Mouse (Mus musculus) urinary bladder, postnatal 4 days (tissue): Measurements from ENCODE around the gene Casd1.

Experiments
- DNase-seq, 2 experiments: peaks; one replicate each; pipeline ENCODE4 v3.0.0; 2021 to 2022; ENCODE audit warnings: low spot score in 2 of 2

The Casd1 gene

DNA sequence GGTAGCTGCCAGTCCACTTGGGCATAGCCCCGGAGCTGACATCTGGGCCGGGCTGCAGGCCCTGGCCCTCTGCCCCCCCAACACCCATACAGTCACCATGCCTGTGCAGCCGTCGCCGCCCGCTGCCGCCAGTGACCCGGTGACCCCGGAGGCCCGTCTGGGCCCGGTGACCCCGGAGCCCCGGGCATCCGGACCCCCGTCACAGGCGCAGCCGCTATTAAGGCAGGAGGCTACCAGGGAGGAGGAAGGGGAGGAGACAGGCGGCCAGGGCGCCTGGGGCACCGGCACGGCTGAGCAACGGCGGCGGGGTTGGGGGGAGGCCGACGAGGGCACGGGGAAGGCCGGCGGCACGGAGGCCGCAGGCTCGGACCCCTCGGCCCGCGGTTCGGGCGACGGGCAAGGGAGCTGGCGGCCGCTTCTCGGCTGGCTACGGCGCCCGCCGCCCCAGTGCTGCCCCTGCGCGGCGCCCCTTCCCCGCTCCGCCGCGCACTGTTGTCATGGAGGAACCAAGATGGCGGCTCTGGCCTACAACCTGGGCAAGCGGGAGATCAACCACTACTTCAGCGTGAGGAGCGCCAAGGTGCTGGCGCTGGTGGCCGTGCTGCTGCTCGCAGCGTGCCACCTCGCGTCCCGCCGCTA is at the start of gene Casd1:
Gene Casd1 (plus strand): TSS at position 182 of the 639 bp plus-strand sequence.
- DNase-seq: peak; percentile 61 to 68

DNA sequence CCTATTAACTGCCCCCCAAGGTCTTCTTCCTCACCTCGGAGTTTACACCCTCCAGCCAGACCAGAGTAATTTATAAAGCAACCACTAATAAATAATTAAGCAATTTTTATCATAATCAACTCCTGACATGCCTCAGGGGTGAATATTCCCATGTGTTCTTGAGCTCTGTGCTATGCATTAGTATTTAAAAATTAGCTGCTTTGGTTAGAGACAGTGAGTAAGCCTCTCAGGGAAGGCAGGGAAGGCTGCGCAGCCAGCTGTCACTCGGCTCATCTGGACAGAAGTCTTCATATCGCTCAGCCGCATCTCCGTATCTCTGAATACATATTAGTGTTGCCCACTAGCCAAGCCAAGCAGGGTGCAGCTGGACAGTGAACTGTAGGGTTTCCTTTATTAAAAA is 45.3 kb upstream of the Casd1 start:
- DNase-seq: no peak

DNA sequence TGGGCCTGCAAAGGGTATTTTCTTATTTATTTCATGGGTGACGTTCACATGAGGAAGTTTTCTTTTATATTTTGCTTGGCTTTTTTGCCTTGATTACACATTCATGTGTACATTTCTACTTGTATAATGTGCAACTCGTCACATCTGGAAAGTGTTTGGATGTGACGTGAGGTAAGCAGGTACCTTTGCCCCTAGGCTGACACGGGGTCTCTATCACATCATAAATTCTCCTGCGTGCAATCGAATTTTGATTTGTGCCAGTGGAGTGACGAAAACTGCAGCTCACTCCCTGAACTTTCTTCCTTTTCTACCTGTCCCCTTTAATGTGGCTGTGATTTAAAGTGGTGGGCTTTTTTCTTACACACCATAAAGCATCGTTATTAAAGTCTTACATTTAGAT is 43.6 kb upstream of the Casd1 start:
- no peak for DNase-seq

DNA sequence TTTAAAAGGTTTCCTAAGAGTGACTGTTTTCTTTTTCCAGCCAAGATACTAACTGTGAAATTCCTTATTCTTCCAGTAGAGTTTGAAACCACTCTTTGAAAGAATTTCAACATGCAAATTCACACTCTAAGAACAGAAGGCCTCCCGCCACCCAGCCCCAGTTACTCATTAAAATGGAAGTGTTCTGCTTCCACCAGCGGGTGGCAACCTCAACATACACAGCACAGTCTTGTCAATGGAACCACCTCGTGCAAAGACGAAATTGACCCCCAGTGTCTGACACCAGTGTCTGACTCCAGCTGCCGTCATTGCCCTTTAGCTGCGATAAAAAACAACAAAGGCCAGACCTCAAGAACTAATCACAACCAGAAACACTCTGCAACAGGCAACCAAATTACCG is 43.0 kb upstream of the Casd1 start:
- DNase-seq: peak in 1 of 2 experiments; percentile 67

DNA sequence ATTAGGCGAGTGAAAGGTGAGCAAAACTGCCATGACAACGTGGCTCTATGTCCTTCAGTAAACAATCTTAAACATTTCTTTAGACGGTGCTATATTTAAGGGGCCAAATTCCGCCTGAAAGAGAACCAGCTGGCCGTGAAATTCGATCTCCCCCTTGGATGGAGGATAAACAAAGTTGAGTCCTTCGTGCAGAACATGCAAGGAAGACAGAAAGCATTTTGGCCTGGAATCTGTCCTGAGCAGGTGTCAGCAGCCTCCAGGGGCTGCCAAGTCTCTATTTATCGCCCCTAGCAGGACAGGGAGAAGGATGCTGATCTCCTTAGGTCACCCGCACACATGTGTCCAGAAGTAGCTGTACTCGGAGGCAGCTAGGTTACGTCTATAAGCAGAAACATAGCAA is 39.5 kb upstream of the Casd1 start:
- DNase-seq: no peak

DNA sequence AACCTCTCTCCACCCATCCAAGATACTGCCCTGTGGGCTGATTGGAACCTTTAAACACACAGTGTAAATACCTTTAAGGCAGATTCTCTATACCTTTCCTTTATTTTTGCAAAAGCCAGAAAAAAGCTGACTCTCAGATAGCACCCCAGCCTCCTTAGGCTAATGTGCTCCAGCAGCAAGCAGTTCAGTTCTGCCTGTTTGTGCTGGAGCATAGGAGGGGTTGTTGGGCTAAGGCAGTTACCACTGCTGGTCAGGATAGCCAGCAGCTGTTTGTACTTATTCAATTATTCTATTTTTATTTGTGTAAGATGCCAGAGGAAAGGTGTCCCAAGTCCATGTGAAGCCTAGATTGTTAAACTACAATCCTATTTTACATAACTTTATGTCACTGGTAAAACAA is 39.0 kb upstream of the Casd1 start:
- no peak for DNase-seq

DNA sequence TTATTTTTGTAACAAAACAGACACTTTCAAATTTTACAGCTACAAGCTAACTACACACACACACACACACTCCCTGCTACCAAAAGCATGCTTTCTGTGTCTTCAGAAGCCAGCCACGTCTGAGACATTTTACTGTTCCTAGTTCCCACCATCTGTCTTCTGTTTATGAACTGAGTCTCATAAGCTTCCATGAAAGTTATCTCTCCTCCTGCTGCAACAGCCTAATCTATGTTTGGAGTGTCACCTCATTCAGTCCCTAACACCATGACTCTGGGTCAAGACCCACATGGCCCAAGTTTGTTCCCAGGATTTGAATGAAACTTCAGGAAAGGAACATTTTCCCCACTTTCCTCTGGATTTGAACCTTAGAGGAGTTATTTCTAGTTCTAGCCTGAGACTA is 38.2 kb upstream of the Casd1 start:
- no peak for DNase-seq

DNA sequence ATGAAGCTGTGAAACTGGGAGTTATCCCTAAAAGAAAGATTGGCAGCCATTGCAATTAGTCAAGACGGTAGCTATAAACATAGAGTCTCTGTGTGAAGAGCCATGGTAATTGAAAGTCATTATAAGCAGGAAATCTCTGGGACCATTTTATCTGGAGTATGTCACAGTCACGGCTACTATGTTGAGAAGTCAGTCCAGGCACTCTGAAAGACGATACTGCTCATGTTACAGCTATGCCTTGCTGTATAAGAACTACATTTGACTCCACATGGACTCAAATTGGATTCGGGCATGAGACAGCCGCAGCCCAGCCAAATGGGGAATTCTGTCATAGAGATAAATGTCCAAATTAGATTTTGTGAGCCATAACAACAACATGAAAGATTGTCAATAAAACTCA is 37.2 kb upstream of the Casd1 start:
- DNase-seq: no peak

DNA sequence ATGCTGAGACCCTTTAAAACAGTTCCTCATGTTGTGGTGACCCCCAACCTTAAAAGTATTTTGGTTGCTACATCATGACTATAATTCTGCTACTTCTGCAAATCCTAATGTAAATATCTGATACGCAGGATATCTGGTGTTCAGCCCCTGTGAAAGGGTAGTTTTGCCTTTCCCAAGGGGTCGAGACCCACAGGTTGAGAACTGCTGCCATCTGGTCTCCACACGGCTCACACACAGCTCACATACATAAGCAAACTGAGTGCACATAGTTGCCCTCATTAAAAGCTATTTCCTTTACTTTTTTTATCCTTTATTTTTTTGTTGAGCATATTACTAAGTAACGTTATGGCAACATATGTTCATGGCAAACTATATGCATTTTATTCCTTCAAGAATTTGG is 30.2 kb upstream of the Casd1 start:
- no peak for DNase-seq

DNA sequence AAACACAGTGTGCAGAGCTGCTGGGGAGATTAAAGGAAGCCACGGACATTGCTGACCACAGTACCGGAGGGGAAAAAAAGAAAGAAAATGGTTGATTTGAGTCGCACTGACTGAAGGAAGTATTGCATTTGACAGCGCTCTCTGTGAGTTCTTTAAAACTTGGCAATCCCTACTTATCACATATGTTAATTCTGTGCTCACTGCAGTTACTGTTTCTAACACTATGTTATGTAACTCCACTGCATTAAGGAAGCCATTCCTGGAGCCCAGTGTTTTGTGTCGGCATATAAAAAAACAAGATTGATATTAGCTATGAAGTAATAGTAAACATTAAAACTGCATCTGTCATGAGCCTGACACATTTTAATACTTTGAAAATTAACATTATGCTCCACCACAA is 22.9 kb upstream of the Casd1 start:
- DNase-seq: no peak

DNA sequence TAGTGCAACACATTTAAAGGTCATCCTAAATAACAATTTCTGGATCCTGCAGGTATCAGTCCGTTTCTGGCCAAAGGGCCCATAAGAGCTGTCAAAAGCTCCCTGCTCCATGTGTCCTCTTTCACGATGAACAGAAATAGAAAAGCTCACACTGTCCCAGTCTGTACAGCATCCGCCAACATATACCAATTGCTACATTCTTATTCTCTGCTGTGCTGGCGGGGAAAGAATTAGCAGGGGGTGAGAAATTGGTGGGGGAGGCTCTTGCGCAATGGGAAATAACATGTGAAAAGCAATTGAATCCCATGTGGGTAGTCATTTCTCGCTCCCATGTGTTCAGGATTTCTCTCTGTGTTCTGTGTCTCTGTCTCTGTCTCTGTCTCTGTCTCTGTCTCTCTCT is 22.3 kb upstream of the Casd1 start:
- no peak for DNase-seq

DNA sequence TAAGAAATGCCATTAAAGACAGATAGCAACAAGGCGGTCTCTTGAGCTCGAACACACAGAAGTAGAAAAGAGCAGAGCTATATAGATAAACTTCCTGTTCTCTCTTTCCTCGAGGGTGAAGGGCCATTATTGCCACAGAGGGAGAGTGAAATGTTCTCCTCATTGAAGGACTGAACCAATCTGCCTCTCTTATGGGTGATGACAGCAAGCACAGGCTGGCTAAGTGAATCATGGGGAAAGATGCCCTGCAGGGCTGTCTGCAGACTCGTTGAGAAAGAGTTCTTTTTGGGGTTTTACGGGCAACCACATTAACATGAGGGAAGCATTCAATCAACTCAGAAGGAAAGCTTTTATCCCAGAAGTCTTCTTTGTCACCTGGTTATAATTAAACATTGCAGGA is 21.0 kb upstream of the Casd1 start:
- DNase-seq: no peak

DNA sequence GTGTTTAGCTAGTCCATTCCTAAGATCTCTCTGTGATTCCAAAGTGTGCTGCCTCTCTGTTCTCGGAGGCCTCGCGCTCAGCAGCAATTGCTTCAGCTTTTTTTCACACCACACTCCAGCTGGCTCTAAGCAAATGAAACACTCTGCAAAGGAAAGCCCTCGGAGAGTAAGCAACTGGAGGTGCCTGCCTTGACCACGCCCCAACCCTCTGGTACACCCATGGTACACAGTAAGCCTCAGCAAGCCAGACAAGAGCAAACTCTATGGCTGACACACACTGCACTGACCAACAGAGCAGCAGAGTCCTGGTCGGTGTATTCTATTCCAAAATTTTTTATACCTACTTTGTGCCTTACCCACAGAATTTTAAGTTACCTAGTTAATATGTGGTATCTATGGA is 17.2 kb upstream of the Casd1 start:
- DNase-seq: no peak

DNA sequence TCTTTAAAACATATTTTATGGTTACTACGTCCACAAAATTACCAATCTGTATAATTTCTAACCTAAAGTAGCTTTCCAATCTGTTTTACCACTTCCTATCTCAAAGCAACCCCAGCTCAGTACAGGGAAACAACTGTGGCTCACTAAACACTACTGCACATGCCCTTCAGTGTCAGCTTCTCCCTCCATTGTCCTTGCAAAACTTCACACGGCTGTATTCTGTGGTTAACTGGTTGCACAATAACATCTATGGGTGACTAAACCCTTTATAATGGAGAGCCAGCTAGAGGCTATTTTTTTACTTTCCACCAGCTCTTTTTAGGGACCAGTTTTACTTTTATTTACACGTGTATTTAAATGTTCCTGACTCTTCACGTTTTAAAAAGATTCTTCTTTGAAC is 12.7 kb upstream of the Casd1 start:
- no peak for DNase-seq

DNA sequence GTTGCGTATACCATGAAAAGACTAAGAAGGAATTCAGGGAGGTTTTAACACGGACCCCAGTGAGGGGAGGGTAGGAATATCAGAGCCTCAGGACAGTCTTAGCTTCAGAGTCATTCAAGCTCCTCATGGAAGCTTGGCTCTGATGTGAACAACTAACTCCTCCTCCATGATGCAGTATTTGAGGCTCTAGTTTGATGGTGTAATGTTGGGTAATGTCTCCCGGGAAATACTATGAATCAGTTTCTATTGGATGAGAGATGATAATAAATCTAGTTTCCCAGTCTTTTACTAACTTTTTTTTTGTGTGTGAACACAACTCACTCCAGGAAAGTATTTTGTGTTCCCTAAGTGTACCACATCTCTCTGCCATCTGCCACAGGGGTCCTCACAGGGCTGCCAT is 11.9 kb upstream of the Casd1 start:
- no peak for DNase-seq

DNA sequence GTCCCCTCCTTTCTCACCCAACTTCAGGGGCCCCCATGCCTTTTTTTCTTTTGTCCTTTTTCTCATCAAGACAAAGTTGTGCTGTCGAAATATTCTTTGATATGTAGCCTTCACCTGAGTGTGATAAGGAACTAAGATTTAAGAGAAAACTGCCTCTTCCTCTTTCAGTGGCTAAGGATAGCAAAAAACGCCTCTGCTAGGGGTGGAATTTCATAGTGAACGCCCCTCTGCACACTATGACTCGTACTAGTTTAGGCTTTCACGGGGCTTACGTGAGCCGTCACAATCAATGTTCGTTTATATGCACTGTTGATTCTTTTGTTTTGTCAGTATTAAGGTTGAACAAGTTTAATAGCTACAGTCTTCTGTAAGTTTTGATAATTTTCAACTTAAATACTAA is 10.6 kb upstream of the Casd1 start:
- DNase-seq: no peak

DNA sequence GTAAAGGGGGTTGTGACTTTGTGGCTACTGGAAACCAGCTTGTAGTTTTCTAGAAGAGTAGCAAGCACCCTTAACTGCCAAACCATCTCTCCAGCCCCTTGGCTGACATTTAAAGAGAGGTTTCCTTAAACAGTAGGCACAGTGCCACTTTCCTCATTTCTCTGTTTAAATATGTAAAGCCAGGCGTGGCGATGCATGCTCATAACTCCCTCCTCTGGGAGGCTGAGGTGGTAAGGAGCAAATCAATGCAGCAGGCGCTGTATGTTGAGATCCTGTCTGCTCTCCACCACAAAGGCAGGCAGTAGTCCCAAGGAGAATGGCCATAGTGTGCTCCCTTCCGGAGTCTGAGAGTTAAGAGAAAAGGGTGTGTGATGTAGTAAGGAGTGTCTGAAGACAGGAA is 2.9 kb upstream of the Casd1 start:
- DNase-seq: no peak

DNA sequence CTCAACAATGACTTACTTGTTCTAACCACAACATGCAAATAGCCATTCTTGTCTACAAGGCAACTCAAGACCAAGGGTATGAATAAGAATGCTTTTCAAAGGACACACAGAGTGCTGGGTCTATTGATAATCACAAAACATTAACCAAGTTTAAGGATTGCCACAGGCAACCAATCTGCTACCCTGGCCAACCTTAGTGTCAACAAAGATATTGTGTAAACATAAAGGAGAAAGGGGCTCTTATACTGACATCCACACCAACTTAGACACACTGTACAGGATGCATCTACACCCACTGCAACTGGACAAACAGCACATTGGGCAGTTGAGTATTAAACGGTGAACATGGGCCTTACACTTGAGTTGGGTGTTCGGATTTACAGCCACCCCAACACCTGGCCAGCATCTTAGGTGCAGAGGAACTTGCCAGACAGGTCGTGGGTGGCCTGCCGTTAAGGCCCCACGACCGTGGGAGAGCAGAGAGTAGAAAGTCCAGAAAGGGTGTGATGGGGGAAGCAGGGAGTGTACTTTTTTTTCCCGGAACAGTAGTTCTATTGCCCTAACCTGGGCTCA is 468 bp upstream of the Casd1 start:
- no peak for DNase-seq

DNA sequence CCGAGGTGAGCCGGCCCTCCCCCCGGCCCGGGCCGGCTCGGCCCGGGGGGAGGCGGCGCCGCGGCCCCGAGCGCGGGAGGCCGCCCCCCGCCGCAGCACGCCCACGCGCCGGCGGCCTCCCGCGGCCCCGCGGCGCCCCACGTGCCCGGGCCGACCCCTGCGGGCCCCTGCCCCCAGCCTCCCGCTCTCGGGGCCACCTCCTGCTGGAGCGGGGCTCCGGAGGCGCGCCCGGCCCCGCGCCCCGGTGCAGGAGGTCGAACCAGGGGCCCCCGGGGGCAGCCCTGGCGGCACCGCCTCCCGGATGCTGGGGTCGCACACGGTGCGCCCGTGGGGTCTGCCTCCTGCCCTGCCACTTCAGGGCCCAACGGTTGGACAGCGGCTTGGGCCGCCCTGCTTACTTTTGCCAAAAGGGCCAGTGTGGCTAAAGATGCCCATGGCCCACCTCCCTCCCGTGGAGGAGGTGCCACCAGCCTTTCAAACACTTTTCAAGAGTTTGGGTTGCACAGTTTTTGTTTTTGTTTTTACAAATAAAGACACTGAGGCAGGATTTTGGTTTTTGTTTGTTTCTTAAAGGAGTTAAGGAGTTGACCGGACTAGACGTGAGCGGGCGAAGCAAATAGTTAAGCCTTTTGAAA is 775 bp downstream of the Casd1 start:
- DNase-seq: peak in 1 of 2 experiments; percentile 38

DNA sequence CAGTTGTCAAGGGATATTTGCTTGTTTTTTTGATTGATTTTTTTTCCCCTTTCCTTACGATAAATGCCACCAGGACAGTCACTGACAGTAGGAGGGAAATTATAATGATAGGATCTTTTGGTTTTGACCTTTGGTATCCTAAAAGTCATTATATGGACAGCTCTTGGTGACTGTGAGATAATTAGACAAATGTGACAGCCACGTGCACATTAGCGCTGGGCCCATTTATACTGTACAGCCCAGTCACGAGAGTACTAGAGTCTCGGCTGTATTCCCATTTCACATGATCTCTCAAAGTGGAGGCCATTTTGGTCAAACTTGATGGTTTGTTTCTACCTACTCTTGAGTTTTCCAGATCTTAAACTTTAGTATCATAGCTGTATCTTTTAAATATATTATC is 1.4 kb downstream of the Casd1 start:
- no peak for DNase-seq

DNA sequence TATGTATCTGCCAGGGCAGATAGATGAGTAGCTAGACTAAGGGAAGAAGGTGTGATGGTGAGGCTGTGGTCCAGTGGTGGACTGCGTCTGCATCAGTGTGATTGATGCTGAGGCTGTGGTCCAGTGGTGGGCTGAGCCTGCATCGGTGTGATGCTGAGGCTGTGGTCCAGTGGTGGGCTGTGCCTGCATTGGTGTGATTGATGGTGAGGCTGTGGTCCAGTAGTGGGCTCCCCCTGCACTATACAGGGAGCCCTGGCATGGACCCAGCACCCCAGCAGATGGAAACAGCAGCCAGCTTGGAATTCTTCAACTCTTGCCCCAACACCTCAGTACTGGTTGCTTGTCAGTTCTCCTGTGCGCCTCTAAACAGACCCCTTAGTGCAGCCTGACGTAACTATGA is 5.8 kb downstream of the Casd1 start:
- no peak for DNase-seq

DNA sequence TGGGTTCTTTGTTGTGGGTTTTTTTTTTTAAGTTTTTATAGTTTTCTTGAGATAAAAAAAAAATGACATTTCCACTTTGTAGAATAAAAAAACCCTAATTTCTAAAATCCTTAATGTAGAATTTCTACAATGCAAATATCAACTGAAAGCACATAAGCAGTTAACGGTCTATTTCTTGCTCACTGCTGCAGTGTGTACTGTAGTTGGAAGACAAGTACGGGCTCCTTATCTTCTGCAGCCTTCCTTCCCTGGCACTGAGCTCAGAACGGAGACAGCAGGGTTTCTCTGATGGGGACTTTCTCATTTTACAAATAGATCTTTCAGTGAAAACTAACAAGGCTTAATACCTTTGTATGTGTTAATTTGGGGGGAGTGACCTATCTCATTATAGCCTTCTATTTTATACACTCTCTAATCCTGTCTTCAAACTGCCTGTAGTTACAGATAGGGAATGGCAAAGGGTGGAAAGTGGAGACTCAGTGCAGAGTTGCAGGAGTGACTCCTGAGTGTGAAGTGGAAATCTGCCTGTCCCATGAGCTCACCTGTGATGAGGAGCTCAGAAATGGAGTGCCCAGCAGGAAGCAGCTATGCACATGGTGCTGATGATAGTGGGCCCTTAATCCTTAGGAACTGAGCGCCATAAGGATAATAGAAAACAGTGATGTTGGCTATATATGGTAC is 9.7 kb downstream of the Casd1 start:
- no peak for DNase-seq

DNA sequence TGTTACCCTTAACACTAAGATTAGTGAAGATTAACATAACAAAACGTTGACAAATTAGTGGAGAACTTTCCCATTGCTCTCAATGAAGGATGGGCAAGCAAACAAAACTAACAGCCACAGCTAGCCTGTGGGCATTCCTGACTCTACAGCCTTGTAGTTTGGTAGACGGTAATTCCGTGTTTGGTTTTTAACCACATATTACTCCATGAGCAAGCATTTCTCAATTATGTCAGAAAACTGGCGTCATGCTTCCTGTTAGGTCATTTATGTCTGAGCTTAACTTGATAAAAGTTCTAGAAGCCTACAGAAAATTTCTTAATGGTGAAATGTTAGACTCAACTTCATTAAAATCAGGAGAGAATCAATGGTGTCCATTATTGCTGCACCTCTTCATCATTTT is 11.2 kb downstream of the Casd1 start:
- no peak for DNase-seq
